Mouse (Mus musculus): ENCODE measurements around the gene Cldn17.

GRCm38 (mm10) chr16:88506338-88506737, 440 bp downstream of the Cldn17 start:
- TF ChIP-seq CHD2 (IDR thresholded peaks at IDR 0.05; ENCODE audit: low read depth, low read length) (no peak), MAFK (IDR thresholded peaks at IDR 0.05; ENCODE audit: insufficient read depth, low read depth, low read length) (no peak)
